Mouse (Mus musculus) retina, postnatal 7 days (tissue): ENCODE data around the gene Tshz2.

ENCODE experiments used
- DNase-seq: peaks from one replicate; pipeline ENCODE4 v3.0.0-alpha.2; 2012; ENCODE audit warnings: low read depth, low spot score

The Tshz2 gene

DNA sequence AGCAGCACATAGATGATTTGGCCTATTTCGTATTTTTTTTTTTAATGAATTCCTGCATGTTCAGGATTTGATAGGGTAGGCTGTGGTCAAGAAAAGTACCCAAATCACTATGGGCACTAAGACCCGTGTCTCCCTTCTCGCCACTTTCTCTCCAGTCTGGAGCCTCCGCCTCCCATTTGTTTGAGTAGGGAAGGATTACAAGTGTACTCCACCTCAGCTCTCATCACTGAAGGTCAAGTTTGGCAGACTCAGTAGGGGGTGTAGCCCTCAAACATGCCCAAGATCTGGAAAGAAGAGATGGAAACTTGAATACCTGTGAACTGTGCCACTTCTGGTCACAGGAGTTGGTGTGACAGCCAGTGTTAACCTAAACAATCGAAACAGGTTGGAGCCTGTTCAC lies 66.3 kb downstream of the Tshz2 start:
- no peak for DNase-seq

- DNase-seq, result no peak
Observed at GRCm38 (mm10) chr2:169699862-169700511, 67.2 kb downstream of the Tshz2 start.

GRCm38 (mm10) chr2:169702725-169703486 lies 70.1 kb downstream of the Tshz2 start:
- no peak for DNase-seq

- no peak for DNase-seq
Observed at GRCm38 (mm10) chr2:169721793-169722326, 89.0 kb downstream of the Tshz2 start.

DNA sequence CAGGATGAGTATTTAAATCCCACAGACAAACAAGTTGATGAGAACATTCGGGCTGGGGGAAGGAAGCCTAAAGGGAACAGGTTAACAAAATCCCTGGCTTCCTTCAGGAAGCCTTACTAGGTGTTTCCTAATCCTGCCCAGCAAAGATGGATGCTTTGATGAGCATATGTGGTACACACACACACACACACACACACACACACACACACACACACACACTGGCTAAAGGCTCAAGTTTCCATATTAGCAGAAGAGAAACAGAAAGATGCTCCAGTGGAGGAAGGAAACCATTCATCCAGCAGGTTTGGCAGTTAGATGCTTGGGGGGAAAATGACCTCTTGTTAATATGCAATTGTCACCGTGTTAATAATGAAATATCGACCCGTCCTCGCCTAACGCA lies 89.5 kb downstream of the Tshz2 start:
- no peak for DNase-seq

DNA sequence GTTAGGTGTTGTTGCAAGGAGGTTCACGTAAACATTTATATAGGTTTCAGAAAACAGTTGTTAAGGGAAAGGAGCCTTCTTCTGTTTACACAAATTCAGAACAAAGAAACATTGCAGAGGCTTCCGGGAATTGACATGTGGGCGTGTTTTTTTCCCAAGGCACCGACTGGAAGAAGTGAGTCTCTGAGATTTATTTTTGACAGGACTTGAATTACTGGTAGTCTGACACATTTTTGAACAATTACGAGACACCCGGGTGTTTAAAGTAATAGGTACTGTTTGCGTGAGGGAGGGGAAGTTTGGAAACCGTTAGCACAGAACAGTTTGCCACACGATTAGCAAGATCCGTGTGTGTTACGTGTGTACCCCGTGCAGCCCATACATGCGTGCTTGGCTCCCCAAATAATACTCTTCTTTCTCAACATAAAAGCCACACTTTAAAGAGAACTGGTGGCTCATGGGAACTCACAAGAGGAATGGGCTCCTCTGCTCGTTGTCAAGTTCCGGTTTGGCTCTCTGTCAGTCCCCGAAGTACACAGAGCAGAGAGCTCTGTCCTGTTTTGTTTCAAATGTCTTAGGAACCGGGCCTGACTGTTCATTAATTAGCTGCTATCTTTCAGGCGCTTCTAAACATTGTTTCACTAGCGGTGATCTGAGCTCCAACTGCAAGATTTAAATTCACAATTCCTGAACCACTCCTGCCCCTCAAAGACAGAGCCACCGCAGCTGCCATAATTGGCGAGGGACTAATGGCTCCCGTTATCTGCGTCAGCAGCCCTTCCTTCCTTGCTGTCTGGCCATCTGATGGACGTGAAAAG lies 91.0 kb downstream of the Tshz2 start:
- DNase-seq, result no peak

DNA sequence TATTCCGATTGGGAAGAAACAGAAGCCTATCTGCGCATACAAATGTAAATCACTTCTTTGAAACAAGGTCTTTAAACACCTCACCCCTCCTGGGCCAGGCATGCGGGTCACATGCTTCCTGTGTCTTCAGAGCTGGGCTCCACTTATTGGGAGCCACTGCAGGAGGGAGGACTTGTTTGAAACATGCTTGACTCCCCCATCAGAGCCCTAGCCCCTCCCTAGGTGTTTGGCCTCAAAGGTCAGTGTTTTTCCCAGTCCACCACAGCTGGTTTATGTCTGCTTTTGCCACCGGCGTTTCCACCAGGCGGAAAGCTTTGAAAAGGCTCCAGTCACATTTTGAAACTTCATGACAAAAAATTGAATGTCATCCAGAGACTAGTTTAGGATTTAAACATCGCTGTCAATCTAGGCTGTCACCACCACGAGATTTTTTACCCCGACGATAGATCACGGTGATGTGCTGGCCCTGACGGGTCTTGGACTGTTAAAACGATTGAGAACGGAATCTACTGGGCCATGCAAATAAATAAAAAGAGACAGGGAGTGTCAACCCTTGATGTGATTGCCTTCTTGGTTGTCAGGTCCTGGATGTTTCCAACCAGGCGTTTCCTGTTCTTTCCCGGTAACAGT lies 96.0 kb downstream of the Tshz2 start:
- no peak for DNase-seq

DNA sequence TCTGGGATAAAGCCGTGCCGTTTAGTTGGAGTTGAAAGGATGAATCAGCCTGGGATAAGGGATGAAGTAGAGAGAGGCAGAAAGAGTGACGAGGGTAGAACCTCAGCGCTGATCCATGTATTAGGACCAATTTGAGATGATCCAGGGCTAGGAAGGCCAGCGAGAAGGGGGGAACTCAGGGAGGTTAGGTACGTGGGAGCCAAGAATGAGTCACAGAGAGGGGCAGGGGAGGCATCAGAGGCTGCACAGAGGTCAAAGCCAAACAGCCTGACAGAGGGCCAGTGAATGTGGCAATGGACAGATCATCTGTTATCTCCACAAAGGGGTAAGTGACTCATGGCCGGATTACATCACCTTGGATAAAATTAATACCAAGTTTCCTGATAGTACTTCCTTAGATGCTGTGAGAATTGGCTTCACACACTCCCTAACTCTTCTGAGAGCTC lies 97.8 kb downstream of the Tshz2 start:
- no peak for DNase-seq

GRCm38 (mm10) chr2:169734053-169734452 lies 101.2 kb downstream of the Tshz2 start:
- no peak for DNase-seq

DNA sequence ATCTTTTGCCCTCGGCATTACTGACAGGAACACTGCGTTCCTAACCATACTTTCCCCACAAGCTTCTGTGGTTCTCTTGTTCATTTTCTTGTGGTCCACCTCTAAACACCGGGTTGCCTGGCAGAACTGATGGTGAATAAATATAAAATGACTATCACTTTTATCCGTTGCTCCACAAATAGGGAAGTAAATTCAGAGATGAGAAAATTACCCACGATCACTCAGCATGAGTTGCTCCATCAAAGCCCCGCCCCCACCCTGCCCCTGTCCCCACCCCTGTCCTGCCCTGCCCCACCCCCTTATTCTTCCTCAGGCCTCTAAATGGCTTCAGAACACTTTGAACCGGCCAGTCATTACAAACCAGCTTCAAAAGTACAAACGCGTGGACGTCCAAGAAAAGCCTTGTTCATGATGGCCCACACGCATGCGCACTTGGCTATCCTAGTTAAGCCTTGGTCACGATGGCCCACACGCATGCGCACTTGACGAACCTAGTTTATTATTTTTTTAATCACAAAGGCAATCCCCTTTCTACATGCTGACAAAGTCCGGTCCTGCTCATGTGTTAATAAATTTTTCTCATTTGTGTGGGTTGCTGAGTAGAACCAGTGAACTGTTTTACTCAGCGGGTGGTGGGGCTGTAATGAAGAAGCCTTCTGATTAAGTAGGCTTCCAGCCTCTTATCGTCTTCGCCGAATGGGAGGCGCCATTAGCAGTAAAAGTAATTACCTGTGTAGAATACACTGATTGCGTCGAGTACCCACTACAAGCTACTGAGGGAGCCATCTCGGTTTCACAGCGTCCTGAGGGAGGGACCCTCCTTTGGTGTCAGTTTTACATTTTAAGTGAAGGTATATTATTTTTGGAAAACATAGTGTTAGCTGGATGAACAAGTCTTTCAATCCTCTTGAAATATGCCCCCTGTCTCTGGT lies 102.9 kb downstream of the Tshz2 start:
- no peak for DNase-seq

GRCm38 (mm10) chr2:169740996-169741395 lies 108.2 kb downstream of the Tshz2 start:
- DNase-seq, result no peak

DNA sequence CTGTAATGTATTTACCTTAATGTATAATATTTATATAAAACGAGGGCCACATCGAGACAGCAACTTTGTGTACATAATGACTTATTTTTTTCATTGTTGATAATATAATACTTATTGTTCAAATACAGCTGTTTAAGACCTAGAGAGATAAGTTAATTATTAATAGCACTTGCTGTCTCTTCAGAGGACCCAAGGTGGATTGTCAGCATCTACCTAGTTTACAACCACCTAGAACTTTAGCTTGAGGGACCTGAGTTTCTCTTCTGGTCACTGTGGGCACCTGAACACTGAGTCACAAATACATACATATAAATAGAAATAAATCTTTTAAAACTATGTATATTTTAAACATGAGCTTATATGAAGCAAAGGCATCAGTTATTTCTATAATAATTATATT lies 110.0 kb downstream of the Tshz2 start:
- no peak for DNase-seq

GRCm38 (mm10) chr2:169743294-169743693 lies 110.5 kb downstream of the Tshz2 start:
- no peak for DNase-seq

- DNase-seq, result no peak
Observed at GRCm38 (mm10) chr2:169743910-169744309, 111.1 kb downstream of the Tshz2 start.

DNA sequence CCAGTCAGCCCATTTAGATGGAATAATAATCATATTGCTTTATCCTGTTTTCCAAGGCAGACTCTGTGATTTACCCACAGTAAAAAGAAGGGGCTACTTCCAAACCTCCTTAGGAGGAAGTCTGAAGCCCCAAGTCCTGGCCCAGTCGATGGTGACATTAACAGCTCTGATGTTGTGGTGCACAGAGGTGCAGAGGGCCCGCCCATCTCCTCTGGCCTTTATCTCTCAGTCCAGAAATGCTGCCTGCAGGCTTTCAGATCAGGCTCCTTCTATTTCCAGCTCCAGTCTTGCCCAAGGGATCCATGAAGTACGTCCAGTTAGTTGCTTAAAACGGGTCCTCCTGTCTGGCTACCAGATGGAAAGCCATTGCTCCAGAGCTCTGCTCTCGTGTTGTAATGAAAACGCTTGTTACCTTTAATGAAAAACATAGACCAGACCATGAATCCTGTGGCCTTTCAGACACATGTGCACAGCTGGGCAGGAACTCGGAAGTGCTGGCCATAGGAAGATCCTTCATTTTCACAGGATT lies 114.4 kb downstream of the Tshz2 start:
- no peak for DNase-seq

GRCm38 (mm10) chr2:169749331-169749945 lies 116.6 kb downstream of the Tshz2 start:
- DNase-seq, result no peak

DNA sequence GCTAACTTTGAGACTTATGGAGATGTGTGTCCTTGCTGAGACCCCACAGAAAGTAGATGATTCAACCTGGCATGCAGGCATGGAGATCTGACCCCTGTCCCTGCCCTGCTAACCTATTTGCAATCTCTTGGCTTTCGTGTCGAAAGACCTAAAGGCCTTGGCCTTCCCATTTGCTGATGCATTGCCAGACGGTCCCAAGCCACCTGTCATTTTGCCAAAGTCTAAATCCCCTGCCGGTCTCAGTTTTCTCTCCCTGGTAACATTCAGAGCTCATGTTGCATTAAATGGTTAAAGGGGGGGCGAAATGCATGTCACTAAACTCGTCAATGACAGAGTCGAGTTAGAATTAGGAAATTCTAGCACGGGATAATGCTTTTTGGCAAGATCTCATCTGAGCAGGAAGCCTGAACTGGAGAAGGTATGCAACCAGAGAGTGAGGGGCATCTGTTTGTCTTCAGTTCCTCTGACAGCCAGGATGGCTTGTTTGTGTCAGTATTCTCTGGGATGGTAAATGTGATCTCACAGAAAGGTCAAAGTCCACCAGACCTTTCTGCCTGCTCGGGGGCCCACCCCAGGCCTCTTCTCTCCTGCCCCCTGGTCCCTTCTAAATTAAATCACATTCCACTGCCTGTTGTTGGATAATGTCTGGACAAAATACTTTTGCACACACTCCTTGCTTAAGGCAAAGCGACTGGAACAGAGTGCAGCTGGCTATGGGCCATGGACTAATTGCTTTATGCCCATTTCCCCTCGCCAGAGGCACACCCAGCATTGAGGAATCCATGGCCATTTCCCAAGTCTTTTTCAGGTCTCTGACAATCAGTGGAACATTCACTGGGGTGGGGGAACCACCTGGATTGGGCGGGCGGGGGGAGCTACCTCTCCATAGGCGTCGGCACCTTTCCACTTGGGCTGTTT lies 118.0 kb downstream of the Tshz2 start:
- DNase-seq, result no peak

- no peak for DNase-seq
Observed at GRCm38 (mm10) chr2:169752126-169752525, 119.3 kb downstream of the Tshz2 start.

GRCm38 (mm10) chr2:169753432-169753831 lies 120.6 kb downstream of the Tshz2 start:
- no peak for DNase-seq
